Mouse (Mus musculus): ENCODE measurements around the gene Ifna11.
"Not testable (repeated sequence)": the region's sequence is repeated elsewhere in the genome, so short reads cannot be mapped to it uniquely, and the experiment has no call there.

The Ifna11 gene

DNA sequence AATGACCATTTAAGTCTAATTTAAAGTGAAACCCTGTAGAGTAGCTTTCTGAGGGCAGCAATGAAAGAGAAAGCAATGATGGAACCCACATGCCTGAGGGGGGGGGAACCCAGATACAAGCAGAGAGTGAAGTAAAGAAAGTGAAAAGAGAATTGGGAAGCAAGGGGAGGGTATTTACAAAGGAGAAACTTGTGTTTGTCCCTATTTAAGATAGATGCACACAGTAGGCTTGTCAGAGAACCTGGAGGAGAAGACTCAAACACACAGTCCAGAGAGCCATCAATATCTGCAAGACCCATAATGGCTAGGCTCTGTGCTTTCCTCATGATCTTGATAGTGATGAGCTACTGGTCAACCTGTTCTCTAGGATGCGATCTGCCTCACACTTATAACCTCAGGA lies at the start of gene Ifna11:
Gene Ifna11, plus strand, starts transcription at position 301 of the 400 bp plus-strand sequence.
- no peak for DNase-seq (ENCODE audit: low read depth, low spot score)

DNA sequence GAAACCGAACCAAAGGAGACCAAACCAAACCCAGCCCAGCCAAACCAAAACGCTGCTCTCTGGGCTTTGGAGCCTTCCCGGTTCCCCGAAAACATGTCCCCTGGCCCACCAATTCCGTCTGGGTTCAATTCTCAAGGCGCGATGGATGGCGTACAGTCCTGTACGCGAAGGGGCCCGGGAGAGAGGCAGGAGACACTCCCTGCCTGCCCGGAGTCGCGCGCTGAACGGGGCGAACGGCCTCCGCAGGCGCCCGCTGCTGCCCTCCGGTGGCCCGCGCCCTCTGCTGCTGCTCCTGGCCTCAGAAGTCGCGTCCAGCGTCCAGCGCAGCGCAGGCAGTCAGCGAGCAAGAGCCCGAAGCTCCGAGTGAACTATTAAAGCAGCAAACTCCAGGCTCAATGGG lies 46.2 kb upstream of the Ifna11 start, which contains the start of gene Gm13290:
Gene Gm13290, plus strand, starts transcription at position 301 of the 400 bp plus-strand sequence.
- DNase-seq (ENCODE audit: low read depth, low spot score), result not testable (repeated sequence)

GRCm38 (mm10) chr4:88776622-88777021 lies 43.1 kb upstream of the Ifna11 start, which contains the start of gene Gm13289:
Gene Gm13289, plus strand, starts transcription at chr4:88776922.
- not testable (repeated sequence) for DNase-seq (ENCODE audit: low read depth, low spot score)

DNA sequence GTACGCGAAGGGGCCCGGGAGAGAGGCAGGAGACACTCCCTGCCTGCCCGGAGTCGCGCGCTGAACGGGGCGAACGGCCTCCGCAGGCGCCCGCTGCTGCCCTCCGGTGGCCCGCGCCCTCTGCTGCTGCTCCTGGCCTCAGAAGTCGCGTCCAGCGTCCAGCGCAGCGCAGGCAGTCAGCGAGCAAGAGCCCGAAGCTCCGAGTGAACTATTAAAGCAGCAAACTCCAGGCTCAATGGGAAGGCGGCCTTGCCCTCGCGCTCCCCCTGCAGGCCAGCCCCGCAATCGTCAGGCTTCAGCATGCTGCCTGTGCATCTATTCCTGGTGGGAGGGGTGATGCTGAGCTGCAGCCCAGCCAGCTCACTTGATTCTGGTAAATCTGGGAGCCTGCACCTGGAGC lies 40.2 kb upstream of the Ifna11 start, which contains the start of gene Gm13272:
Gene Gm13272, plus strand, starts transcription at position 301 of the 400 bp plus-strand sequence.
- not testable (repeated sequence) for DNase-seq (ENCODE audit: low read depth, low spot score)

DNA sequence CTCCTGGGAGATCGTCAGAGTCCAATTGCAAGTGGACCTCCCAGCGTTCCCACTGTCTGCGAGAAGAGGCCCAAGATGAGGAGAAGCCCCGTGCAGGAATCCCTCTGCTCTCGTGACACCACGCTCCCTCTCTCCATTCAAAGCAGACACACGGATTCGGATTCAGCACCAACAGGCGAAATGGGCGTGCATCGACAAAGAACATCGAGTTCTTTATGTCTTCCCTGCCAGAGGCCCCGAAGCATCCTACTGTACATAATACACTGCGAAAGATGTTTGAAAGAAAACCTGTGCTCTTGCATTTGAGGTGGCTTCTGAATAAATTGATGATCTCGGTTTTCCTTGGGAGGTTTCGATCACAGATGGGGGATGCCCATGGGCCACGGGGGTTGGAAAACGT lies 39.4 kb upstream of the Ifna11 start:
- DNase-seq (ENCODE audit: low read depth, low spot score), result not testable (repeated sequence)

- not testable (repeated sequence) for DNase-seq (ENCODE audit: low read depth, low spot score)
Observed at GRCm38 (mm10) chr4:88781831-88782230, 37.9 kb upstream of the Ifna11 start, which contains the start of gene Ifnz. Gene Ifnz, plus strand, starts transcription at chr4:88782131.

DNA sequence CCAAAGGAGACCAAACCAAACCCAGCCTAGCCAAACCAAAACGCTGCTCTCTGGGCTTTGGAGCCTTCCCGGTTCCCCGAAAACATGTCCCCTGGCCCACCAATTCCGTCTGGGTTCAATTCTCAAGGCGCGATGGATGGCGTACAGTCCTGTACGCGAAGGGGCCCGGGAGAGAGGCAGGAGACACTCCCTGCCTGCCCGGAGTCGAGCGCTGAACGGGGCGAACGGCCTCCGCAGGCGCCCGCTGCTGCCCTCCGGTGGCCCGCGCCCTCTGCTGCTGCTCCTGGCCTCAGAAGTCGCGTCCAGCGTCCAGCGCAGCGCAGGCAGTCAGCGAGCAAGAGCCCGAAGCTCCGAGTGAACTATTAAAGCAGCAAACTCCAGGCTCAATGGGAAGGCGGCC lies 37.4 kb upstream of the Ifna11 start:
- DNase-seq (ENCODE audit: low read depth, low spot score), result not testable (repeated sequence)

DNA sequence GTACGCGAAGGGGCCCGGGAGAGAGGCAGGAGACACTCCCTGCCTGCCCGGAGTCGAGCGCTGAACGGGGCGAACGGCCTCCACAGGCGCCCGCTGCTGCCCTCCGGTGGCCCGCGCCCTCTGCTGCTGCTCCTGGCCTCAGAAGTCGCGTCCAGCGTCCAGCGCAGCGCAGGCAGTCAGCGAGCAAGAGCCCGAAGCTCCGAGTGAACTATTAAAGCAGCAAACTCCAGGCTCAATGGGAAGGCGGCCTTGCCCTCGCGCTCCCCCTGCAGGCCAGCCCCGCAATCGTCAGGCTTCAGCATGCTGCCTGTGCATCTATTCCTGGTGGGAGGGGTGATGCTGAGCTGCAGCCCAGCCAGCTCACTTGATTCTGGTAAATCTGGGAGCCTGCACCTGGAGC lies 34.4 kb upstream of the Ifna11 start, which contains the start of gene Gm13276:
Gene Gm13276, plus strand, starts transcription at position 301 of the 400 bp plus-strand sequence.
- not testable (repeated sequence) for DNase-seq (ENCODE audit: low read depth, low spot score)

DNA sequence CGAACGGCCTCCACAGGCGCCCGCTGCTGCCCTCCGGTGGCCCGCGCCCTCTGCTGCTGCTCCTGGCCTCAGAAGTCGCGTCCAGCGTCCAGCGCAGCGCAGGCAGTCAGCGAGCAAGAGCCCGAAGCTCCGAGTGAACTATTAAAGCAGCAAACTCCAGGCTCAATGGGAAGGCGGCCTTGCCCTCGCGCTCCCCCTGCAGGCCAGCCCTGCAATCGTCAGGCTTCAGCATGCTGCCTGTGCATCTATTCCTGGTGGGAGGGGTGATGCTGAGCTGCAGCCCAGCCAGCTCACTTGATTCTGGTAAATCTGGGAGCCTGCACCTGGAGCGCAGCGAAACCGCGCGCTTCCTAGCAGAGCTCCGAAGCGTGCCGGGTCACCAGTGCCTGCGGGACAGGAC lies 31.4 kb upstream of the Ifna11 start, which contains the start of gene Gm13277:
Gene Gm13277, plus strand, starts transcription at position 231 of the 400 bp plus-strand sequence.
- not testable (repeated sequence) for DNase-seq (ENCODE audit: low read depth, low spot score)

DNA sequence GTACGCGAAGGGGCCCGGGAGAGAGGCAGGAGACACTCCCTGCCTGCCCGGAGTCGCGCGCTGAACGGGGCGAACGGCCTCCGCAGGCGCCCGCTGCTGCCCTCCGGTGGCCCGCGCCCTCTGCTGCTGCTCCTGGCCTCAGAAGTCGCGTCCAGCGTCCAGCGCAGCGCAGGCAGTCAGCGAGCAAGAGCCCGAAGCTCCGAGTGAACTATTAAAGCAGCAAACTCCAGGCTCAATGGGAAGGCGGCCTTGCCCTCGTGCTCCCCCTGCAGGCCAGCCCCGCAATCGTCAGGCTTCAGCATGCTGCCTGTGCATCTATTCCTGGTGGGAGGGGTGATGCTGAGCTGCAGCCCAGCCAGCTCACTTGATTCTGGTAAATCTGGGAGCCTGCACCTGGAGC lies 28.5 kb upstream of the Ifna11 start, which contains the start of gene Gm13278:
Gene Gm13278, plus strand, starts transcription at position 301 of the 400 bp plus-strand sequence.
- DNase-seq (ENCODE audit: low read depth, low spot score), result not testable (repeated sequence)

DNA sequence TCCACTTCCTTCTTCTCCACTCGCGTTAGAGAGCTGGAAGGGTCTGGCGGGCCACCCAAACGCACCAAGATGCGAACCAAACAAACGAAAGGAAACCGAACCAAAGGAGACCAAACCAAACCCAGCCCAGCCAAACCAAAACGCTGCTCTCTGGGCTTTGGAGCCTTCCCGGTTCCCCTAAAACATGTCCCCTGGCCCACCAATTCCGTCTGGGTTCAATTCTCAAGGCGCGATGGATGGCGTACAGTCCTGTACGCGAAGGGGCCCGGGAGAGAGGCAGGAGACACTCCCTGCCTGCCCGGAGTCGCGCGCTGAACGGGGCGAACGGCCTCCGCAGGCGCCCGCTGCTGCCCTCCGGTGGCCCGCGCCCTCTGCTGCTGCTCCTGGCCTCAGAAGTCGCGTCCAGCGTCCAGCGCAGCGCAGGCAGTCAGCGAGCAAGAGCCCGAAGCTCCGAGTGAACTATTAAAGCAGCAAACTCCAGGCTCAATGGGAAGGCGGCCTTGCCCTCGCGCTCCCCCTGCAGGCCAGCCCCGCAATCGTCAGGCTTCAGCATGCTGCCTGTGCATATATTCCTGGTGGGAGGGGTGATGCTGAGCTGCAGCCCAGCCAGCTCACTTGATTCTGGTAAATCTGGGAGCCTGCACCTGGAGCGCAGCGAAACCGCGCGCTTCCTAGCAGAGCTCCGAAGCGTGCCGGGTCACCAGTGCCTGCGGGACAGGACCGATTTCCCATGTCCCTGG lies 25.7 kb upstream of the Ifna11 start, which contains the start of gene Gm13275:
Gene Gm13275, plus strand, starts transcription at position 552 of the 740 bp plus-strand sequence.
- not testable (repeated sequence) for DNase-seq (ENCODE audit: low read depth, low spot score)

DNA sequence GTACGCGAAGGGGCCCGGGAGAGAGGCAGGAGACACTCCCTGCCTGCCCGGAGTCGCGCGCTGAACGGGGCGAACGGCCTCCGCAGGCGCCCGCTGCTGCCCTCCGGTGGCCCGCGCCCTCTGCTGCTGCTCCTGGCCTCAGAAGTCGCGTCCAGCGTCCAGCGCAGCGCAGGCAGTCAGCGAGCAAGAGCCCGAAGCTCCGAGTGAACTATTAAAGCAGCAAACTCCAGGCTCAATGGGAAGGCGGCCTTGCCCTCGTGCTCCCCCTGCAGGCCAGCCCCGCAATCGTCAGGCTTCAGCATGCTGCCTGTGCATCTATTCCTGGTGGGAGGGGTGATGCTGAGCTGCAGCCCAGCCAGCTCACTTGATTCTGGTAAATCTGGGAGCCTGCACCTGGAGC lies 22.7 kb upstream of the Ifna11 start, which contains the start of gene Gm13279:
Gene Gm13279, plus strand, starts transcription at position 301 of the 400 bp plus-strand sequence.
- DNase-seq (ENCODE audit: low read depth, low spot score), result not testable (repeated sequence)

DNA sequence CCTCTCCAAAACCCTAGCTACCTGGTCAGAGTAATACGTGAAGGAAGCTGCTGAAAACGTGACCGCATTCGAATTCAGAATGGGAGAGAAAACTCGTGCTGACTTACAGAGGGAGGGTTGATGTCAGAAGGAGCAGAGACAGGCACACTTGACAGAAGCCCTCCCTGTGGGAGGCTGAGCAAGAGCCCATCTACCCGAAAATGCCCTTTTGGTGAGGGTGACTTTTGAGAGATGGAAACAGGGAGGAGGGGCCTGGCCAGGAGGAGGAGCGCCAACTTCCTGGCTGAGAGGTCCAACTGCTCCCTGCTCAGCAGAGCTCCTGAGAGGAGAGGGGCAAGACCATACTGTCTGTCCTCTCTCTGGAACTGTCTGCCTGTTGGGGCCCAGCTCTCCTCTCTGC lies 20.4 kb upstream of the Ifna11 start, which contains the start of gene Gm13285:
Gene Gm13285, plus strand, starts transcription at position 301 of the 400 bp plus-strand sequence.
- DNase-seq (ENCODE audit: low read depth, low spot score), result not testable (repeated sequence)

GRCm38 (mm10) chr4:88802954-88803353 lies 16.8 kb upstream of the Ifna11 start, which contains the start of gene Gm13287:
Gene Gm13287, plus strand, starts transcription at chr4:88803254.
- not testable (repeated sequence) for DNase-seq (ENCODE audit: low read depth, low spot score)

DNA sequence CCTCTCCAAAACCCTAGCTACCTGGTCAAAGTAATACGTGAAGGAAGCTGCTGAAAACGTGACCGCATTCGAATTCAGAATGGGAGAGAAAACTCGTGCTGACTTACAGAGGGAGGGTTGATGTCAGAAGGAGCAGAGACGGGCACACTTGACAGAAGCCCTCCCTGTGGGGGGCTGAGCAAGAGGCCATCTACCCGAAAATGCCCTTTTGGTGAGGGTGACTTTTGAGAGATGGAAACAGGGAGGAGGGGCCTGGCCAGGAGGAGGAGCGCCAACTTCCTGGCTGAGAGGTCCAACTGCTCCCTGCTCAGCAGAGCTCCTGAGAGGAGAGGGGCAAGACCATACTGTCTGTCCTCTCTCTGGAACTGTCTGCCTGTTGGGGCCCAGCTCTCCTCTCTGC lies 14.5 kb upstream of the Ifna11 start, which contains the start of gene Gm13288:
Gene Gm13288, plus strand, starts transcription at position 301 of the 400 bp plus-strand sequence.
- DNase-seq (ENCODE audit: low read depth, low spot score), result not testable (repeated sequence)

- not testable (repeated sequence) for DNase-seq (ENCODE audit: low read depth, low spot score)
Observed at GRCm38 (mm10) chr4:88805761-88806160, 14.0 kb upstream of the Ifna11 start.

- no peak for DNase-seq (ENCODE audit: low read depth, low spot score)
Observed at GRCm38 (mm10) chr4:88815928-88816327, 3.8 kb upstream of the Ifna11 start, which contains the start of gene Ifna7. Gene Ifna7, plus strand, starts transcription at chr4:88816228.

- DNase-seq (ENCODE audit: low read depth, low spot score), result no peak
Observed at GRCm38 (mm10) chr4:88822995-88823394, 3.2 kb downstream of the Ifna11 start.

- not testable (repeated sequence) for DNase-seq (ENCODE audit: low read depth, low spot score)
Observed at GRCm38 (mm10) chr4:88827116-88827515, 7.4 kb downstream of the Ifna11 start, which contains the start of gene Ifna6. Gene Ifna6, plus strand, starts transcription at chr4:88827416.

DNA sequence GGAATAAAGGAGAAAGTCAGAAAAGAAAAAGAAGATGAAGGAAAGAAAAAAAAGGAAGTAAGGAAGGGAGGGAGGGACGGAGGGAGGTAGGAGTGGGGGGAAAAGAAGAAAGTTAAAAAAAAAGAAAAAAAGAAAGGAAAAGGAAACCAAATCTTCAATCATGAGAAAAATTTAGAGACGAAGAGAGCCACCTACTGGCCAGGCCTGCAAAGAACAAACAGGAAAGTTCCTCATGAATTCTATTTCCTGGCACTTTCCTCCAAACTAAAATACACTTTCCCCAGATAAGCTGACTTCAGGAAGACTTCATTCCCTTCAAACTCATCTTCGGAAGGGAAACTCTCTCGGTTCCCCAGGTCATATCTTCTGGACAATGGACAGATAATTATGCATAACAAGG lies 10.8 kb downstream of the Ifna11 start:
- DNase-seq (ENCODE audit: low read depth, low spot score), result no peak

- not testable (repeated sequence) for DNase-seq (ENCODE audit: low read depth, low spot score)
Observed at GRCm38 (mm10) chr4:88835225-88835624, 15.5 kb downstream of the Ifna11 start, which contains the start of gene Ifna5. Gene Ifna5, plus strand, starts transcription at chr4:88835525.

- no peak for DNase-seq (ENCODE audit: low read depth, low spot score)
Observed at GRCm38 (mm10) chr4:88838828-88839227, 19.1 kb downstream of the Ifna11 start.
